Mouse (Mus musculus): ENCODE measurements around the gene Gmppb.
"Not testable (repeated sequence)": the region's sequence is repeated elsewhere in the genome, so short reads cannot be mapped to it uniquely, and the experiment has no call there.

The Gmppb gene

DNA sequence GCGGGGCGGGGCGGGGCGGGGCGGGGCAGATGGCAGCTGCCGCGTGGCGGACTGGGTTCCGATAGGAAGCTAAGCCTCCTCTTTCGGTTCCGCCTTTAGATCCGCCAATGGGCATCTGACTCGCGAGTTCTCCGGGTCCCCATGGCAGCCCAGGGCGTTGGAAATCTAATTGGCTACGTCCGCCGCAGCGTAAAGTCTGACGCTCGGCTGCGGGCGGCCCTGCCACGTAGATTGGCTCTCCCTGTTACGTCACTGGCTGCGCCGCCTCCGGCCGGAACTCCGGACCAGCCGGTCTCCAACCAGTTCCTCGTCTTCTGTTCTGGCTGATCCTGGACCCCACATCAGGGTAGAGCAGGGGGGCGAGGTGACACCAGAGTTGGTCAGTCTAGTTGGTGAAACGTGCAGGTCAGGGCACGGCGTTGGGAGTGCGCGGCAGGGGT is at the start of gene Gmppb:
TSS of gene Gmppb (plus strand) at position 227 of the 440 bp plus-strand sequence.
- DNase-seq (ENCODE audit: low spot score), result peak; percentile 98

DNA sequence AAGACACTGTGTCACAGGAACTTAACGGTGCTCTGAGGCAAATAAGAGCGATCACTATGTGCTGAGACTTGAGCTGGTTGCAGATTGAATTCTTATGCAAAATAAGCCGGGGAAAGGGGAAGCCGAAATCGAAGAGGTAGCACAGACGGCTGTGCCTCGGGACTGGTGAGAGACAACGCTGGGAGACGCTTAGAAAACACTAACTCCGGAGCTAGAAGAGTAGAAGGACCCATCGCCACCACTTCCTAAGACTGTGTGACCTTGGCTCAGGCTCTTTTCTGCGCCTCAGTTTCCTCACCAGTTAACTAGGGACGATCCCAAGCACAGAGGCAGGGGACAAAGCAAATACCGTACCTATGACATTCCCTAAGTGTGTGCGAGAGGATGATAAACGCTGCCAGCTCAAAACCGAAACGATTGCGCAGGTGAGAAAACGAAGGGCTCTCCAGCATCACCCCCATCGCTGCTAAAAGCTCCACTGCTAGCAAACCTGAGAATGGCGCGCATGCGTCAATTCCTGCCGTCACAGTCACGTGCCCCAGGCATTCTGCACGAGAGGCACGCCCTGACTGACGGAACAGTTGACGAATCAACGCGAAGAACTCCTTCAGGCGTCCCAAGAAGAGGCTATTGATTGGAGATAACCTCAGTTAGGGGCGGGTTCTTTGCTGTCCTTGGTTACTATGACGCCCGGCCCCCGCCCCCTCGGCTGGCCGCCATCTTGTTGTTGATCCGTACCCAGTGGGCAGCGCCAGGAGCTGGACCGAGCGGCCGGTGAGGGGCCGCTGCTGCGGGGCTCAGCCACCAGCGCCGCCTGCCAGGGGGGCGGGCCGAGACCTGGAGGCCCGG is 46.9 kb upstream of the Gmppb start, which contains the start of gene Ip6k1:
TSS of gene Ip6k1 (plus strand) at position 580 of the 849 bp plus-strand sequence.
- peak; percentile 100 for DNase-seq (ENCODE audit: low spot score)

DNA sequence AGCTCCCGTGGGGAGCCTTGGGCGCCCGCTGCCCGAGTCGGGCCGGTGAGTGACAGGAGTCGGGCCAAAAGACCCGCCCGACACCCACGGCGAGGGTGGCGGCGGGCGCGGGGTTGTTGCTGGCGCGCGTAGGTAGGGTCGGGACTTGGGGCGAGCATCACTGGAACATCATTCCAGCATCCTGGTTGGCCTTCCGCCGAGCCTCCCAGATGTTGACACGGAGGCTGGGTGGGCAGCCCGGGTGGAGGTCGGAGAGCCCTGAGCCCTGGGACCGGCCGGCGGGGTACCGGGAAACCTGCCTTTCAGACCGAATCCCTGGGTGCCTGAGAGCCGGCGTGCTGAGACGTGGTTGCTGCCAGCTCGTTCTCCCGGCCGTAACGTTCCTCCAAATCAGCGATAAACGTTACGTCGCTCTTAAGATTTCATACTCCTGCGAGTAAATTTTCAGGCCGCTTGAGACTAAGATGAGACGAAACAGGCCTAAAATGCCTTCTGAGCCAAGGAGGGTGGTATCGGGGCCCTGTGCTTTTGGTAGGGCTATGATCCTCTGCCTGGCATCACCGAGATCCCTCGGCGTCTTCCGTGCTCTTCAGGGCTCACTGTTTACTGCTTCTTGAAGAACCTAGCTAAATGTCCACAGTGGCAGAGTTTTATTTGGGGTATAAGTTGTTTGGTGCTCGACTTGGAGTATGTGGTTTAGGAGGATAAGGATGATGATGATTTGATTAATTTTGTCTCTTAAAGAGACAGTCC is 46.1 kb upstream of the Gmppb start:
- peak; percentile 36 for DNase-seq (ENCODE audit: low spot score)

DNA sequence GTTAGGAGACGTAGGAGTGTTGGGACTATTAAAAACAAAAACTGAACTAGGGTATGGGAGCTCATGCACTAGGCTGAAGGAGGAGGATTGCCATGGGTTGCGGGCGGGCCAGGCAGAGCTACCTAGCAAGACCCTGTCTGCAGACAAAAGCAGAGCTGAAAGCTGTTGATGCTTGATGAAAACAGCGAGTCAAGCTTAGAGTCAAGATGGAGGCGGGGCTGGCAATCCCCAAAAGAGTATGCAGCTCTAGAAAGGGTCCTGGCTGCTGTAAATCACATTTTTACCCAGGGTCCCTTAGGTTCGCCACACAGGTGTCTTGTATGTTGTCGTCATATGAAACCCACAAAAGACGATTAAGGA is 45.5 kb upstream of the Gmppb start:
- DNase-seq (ENCODE audit: low spot score), result peak; percentile 44

DNA sequence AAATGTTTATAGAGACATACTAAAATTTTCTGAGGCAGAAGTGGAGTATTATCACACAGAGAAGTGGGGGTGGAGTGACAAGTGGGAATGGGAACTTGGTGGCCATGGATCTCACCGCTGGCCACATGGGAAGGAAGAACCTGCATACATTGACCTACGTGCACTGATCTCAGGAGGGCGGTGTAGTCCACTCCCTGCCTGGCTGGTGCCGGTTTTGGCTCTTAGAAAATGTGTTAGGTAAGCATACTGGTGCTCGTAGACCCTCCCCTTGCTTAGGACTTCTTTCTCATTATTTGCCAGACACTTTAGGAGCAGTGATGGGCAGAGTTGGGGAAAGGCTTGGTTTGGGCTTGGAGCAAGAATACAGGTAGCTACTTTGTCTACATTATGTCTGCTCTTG is 41.0 kb upstream of the Gmppb start:
- DNase-seq (ENCODE audit: low spot score), result no peak

DNA sequence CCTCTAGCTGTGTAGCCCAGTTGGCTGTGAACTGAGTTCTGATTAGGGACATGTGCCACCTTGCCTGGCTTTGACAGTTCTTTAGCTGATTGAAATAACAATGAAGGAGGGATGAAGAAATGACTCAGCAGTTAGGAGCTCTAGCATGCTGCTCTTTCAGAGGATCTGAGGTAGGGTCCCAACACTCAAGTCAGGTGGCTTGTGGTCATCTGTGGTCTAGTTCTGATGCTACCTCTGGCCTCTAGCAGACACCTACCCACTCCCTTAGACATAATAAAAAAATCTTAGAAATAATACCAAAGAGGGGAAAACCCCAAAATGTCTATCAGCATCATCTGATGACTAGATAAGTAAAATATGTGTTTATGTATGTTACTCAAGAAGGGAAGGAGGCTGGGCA is 38.7 kb upstream of the Gmppb start:
- DNase-seq (ENCODE audit: low spot score), result no peak

DNA sequence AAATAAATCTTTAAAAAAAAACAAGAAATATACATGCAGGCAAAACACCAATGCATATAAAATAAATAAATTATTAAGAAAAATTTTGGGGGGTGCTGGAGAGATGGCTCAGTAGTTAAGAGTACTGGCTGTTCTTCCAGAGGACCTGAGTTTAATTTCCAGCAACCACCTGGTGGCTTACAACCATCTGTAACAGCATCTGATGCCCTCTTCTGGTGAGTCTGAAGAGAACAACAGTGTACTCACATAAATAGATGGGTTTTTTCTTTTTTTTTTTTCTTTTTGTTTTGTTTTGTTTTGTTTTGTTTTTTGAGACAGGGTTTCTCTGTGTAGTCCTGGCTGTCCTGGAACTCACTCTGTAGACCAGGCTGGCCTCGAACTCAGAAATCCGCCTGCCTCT is 35.5 kb upstream of the Gmppb start:
- DNase-seq (ENCODE audit: low spot score), result not testable (repeated sequence)

DNA sequence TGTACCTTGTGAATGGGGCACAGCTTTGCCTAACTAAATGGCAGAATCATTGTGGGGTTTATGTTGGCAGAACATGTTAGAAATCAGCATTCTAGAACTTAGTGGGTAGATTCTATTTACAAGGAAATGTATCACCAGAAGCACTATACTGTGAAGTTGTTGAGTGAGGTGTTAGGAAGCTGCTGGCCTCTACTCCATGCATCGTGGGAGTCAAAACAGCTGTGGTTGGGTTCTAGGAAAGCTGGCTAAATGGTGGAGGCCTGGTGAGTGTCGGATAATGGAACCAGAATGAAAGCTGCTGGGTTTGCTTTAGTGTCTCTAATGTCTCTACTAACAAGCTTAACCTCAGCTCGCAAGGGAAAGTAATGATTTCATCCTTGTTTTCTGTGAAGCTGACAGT is 31.9 kb upstream of the Gmppb start:
- DNase-seq (ENCODE audit: low spot score), result no peak

DNA sequence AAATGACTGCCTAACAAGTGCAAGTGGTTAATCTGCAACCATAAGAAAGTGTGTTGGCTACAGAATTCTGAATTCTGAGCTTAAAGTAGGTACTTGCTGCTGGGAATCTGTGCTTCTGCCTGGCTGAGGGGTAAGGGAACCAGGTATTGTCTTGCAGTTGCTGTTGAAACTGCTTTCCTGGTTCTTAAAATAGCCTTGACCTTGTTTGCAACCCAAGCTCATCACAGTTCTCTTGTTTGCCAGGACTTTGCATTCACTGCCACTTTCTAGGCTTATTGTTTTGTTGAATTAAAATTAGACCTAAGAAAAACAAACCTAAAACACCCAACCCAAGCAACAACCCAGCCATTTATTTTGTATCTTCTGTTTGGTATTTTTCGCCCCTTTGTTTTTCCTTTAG is 28.3 kb upstream of the Gmppb start:
- DNase-seq (ENCODE audit: low spot score), result no peak

DNA sequence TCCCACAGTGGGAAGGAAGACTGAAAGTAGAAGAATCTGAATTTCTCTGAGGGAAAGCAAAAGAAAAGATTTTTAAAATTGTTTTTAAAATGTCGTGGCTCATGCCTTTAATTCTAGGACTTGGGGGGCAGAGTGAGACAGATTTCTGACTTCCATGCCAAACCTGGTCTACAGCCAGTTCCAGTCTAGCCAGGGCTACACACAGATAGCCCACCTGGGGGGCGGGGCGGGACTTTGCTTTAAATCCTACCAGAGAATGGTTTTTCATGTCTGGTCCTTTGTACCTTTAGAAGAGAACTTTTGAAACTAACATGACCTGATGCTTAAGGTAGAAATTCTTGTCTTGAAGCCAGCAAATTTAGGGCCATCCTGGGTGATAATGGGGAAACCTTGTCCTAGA is 25.8 kb upstream of the Gmppb start:
- DNase-seq (ENCODE audit: low spot score), result no peak

DNA sequence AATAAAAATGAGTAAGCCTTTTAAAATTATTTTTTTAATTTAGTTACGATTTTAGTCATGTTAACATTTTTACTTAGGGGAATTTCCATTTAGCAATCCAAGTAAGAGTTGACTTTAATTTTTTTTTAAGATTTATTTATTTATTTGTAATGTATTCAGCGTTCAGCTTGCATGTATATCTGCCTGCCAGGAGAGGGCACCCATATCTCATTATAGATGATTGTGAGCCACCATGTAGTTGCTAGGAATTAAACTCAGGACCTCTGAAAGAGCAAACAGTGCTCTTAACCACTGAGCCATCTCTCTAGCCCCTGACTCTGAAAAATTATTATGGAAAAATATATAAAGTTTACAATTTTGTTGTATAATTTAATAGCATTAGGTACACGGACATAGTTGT is 22.5 kb upstream of the Gmppb start:
- no peak for DNase-seq (ENCODE audit: low spot score)

DNA sequence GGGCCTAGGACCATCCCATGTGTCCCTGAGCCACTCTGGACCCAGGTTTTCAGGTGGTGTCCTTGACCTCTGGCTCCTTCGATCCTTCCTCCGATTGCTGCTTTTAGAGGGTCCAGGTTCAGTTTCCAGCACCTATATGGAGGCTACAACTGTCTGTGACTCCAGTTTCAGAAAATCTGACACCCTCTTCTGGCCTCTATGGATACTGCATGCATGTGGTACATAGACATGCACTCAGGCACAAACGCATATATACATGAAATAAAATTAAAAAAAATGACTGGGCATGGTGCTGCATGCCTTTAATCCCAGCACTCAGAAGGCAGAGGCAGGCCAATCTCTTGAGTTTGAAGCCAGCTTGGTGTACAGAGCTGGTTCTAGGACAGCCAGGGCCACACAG is 21.2 kb upstream of the Gmppb start:
- no peak for DNase-seq (ENCODE audit: low spot score)

DNA sequence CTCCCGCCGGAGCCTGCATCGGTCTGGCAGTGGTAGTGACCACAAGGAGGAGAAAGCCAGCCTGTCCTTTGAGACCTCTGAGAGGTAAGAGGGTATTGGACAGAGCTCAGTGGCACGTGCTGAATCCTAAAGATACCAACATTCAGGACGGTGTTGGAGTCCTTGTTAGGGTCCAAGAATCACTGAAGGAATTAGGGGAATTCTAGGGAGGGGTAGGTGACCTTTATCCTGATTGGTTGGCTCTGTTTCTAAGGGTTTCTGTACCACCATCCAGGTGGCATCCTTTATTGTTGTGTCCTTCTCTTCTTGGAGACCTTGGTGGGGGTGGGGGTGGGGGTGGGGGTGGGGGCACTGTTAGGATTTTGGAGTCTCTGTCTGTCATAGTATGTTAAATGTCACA is 16.9 kb upstream of the Gmppb start:
- no peak for DNase-seq (ENCODE audit: low spot score)

DNA sequence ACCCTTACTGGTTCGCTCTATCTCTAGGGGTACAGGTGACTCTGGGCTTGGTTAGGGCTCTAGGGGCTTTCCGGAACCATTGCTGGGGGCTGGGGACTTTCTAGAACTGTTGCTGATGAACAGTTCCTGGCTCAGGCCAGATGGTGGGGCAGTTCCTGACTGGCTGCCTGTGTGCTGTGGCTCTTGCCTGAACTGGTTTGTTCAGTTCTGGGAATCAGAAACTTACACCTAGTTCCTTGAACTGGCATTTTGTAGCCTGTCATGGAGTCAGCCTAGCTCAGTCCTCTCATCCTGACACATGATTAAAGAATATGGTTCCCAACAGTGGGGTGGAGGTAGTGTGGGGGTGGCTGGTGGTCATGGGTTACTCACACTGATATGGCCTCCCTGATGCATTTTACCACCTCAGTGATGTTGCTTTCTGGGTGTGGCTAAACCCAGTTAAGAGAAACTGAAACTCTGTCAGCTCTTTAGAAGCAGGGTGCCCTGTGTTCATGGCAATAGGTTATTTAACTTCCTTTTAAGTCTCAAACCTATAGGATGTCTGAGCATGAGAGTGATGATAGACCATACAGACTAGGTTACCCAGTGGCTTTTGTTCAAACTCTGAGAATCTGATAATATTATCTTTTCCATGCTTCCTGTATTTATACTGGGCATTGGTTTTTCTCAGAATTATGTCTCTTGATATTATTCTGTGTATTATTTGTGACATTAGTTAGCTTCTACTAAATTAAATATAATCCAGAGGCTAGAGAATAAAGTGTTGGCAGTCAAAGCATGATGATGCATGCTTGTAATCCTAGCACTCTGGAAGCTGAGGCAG is 13.5 kb upstream of the Gmppb start:
- DNase-seq (ENCODE audit: low spot score), result no peak

DNA sequence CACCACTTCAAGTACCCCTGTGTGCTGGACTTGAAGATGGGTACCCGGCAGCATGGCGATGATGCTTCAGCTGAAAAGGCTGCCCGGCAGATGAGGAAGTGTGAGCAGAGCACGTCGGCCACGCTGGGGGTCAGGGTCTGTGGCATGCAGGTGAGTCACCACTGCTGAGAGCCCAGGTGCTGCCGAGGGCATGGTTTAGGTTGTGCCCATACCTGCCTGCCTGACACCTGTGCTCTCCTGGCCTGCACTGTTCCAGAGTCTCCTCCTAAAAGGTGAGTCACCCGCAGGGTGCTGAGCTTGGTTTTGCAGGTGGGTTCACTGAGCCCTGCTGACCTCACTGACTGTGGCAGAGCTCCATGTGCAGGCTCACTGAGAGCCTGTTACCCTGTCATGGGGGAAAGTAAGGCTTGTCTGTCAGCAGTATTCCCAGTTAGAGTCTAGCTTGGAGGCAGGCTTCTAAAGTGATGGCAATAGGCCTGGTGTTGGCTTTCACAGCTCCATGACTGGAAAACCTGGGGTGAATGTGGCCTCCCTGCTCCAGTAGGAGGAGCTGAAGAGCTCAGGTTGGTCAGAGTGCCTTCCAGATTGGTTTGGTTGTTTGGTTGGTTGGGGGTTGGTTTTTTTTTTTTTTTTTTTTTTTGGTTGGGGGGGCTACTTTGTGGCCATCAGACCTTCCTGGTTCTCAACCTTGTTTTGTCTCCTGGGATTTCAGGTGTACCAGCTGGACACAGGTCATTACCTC is 4.1 kb upstream of the Gmppb start:
- DNase-seq (ENCODE audit: low spot score), result no peak

DNA sequence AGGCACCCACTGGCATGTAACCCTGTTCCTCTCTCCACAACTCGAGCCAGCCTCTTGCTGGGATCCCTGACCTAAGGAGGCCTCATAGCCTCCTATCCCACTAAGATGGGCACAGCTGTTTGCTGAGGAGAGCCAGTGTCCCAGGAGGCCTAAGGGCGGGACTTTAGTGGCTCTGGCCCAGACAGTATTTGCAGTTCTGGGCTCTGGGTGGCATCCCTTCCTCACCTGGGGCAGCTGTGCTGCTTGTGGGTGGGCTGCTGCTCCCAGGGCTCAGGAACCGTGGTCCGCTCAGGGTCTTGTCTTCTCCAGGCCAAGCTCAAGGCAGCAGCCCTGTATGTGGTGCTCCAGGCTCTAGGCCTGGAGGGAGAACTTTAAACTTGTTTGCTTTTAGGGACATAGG is 2.5 kb upstream of the Gmppb start:
- no peak for DNase-seq (ENCODE audit: low spot score)

DNA sequence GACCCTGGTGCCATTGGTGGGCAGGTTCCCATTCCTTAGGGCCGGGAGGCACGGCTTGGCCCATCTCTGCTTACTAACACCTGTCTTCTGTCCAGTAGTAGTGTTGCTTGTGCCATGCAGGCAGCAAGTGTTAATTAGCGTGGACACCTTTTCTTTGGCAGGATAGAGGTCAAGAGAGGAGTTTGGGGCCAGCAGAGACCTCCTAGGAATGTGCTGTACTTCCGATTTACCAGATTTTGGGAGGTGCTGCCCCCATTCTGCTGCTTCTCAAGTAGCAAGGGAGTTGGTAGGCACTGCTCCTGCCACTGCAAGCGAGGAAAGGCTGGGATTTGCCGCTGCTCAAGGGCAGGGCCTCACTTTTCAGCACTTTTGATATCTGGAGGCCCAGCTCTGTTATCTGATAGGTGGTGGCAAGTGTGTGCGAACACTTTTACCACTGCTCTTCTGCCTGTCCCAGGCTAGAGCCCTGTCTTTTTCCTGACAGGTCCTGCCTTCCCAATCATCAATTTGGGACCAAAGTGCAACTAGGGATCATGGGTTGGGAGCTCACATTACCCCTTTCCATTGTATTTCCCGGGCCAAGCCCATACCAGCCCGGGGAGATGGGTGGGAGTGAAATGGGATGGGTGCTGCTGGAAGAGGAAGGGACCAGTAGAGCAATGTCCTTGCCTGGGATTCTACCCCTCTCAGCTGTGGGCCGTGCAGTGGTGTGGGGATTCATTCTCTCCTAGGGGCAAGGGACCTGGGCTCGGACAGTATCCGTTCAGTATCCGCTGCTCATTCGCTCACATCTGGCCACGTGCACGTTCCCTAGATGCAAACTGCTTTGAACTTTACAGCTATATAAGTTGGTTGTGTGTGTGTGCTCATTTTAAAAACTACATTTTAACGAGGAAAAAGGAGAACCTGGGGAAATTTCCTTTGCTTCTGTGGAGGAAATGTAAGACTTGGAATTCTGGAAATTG is 1.2 kb upstream of the Gmppb start:
- no peak for DNase-seq (ENCODE audit: low spot score)

DNA sequence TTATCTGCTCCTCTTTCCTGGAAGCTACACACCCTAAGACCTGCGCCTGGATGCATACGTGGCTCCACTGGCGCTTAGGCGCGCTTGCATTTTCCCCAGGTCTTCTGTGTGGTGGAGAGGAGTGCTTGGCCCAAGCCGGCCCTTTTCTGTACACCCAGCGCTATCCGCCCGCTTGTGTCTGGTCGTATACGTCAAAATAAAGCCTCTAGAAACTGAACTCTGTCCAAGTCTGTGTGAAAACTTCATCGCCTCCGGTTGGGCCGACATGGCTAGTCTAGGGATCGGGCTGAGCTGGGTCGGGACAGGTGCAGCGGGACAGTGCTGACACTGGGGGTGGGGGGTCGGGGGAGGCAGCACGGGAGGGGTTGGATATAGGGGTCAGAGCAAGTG is 481 bp upstream of the Gmppb start:
- peak; percentile 54 for DNase-seq (ENCODE audit: low spot score)

DNA sequence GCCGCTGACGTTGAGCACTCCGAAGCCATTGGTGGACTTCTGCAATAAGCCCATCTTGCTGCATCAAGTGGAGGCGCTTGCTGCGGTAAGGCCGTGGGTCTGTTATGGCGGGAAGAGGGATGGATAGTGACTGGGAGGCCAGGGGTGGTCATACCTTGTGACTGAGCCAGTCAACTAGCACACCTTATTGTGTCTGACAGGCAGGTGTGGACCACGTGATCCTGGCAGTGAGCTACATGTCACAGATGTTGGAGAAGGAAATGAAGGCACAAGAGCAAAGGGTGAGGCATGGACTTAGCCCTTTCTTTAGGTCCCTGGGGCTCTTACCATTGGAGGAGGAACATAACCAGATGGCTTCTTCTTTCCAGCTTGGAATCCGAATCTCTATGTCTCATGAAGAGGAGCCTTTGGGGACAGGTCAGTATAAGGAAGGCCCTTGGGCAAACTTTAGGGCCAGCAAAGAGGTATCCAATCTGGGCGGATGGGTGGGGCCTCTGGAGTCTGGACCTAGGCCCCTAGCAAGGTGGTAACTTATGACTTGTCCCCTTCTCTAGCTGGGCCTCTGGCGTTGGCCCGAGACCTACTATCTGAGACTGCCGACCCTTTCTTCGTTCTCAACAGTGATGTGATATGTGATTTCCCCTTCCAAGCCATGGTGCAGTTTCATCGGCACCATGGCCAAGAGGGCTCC is 664 bp downstream of the Gmppb start:
- no peak for DNase-seq (ENCODE audit: low spot score)

Measured in embryo, embryonic 10.5 days (tissue).